Mouse (Mus musculus) CH12.LX (cell line): ENCODE measurements around the gene Hnf1a. TPM values are rescaled to one million over a fixed set of nuclear protein-coding genes. Genes with fewer than 3 reads are reported as not detected.

Experiments used
- DNase-seq: peaks from one replicate; pipeline ENCODE4 v3.0.0-alpha.2; 2013; ENCODE audit errors: extremely low read depth
- H3K27ac ChIP-seq: 2 replicates; pipeline ENCODE4 v1.5.1; 2012; ENCODE audit warnings: low read depth, mild to moderate bottlenecking, control low read depth, moderate library complexity; ENCODE audit not compliant: insufficient read depth
- H3K27me3 ChIP-seq: replicated peaks from 2 replicates; pipeline ENCODE3; 2012; ENCODE audit warnings: inconsistent platforms
- H3K36me3 ChIP-seq, 2 experiments: replicated peaks in 1 of 2; 2 replicates each; pipeline versions ENCODE3 to v1.6.1; 2012; ENCODE audit warnings: inconsistent platforms in 1 of 2, low read length in 1 of 2, mild to moderate bottlenecking in 1 of 2, mixed read lengths in 1 of 2, moderate library complexity in 1 of 2; ENCODE audit not compliant: control insufficient read depth in 1 of 2, insufficient read depth in 1 of 2
- H3K4me1 ChIP-seq, 2 experiments: 2 replicates each; pipeline ENCODE4 v1.6.1; 2012; ENCODE audit warnings: inconsistent platforms in 1 of 2, moderate library complexity in 1 of 2; ENCODE audit not compliant: insufficient read depth in 2 of 2, control insufficient read depth in 1 of 2
- H3K4me2 ChIP-seq: 2 replicates; pipeline ENCODE4 v1.6.1; 2012; ENCODE audit warnings: low read depth, mild to moderate bottlenecking, control low read depth; ENCODE audit not compliant: poor library complexity, insufficient read depth, severe bottlenecking
- H3K4me3 ChIP-seq, 3 experiments: fragments of 150-350 bp in 1 of 3; sonication (generic) in 1 of 3; replicated peaks in 1 of 3; 2 replicates each; pipeline versions ENCODE3 to v1.5.1; 2011 to 2012; ENCODE audit warnings: low read depth in 2 of 3, low read length in 2 of 3, mild to moderate bottlenecking in 2 of 3, moderate library complexity in 2 of 3, control low read depth in 1 of 3, improper control_type of control experiment in 1 of 3, inconsistent platforms in 1 of 3, mixed read lengths in 1 of 3; ENCODE audit not compliant: poor library complexity in 1 of 3
- H3K79me2 ChIP-seq: replicated peaks from 2 replicates; pipeline ENCODE4 v1.6.1; 2012; ENCODE audit warnings: mild to moderate bottlenecking, moderate library complexity; ENCODE audit not compliant: control insufficient read depth, poor library complexity, insufficient read depth, severe bottlenecking; ENCODE audit errors: extremely low read depth
- H3K9ac ChIP-seq: 2 replicates; pipeline ENCODE4 v1.6.1; 2012; ENCODE audit warnings: low read depth, mild to moderate bottlenecking, control low read depth, moderate library complexity; ENCODE audit not compliant: insufficient read depth
- H3K9me3 ChIP-seq: replicated peaks from 2 replicates; pipeline ENCODE3; 2012; ENCODE audit warnings: low read length, inconsistent platforms, mixed read lengths
- BHLHE40 ChIP-seq: IDR thresholded peaks from 2 replicates; pipeline ENCODE4 v1.6.1; 2011; ENCODE audit warnings: mild to moderate bottlenecking, low read depth, low read length, improper control_type of control experiment
- CHD2 ChIP-seq: IDR thresholded peaks from 2 replicates; pipeline ENCODE4 v1.6.1; 2011; ENCODE audit warnings: low read length, improper control_type of control experiment
- CTCF ChIP-seq, 2 experiments: IDR thresholded peaks in 1 of 2; conservative IDR thresholded peaks in 1 of 2; 2 replicates each; pipeline ENCODE4 v1.5.1; 2011 to 2012; ENCODE audit warnings: low read depth in 2 of 2, low read length in 2 of 2, improper control_type of control experiment in 1 of 2, inconsistent platforms in 1 of 2, mild to moderate bottlenecking in 1 of 2, moderate library complexity in 1 of 2
- EP300 ChIP-seq: IDR thresholded peaks from 2 replicates; pipeline ENCODE4 v1.6.1; 2011; ENCODE audit warnings: low read length, improper control_type of control experiment
- GABPA ChIP-seq: IDR thresholded peaks from 2 replicates; pipeline ENCODE4 v1.6.1; 2012; ENCODE audit warnings: low read depth, low read length, improper control_type of control experiment, inconsistent platforms; ENCODE audit not compliant: insufficient replicate concordance
- IRF4 ChIP-seq: IDR thresholded peaks from 2 replicates; pipeline ENCODE4 v1.6.1; 2014; ENCODE audit warnings: low read depth, mild to moderate bottlenecking, inconsistent platforms, low read length, improper control_type of control experiment
- MAFK ChIP-seq: IDR thresholded peaks from 2 replicates; pipeline ENCODE4 v1.6.1; 2011; ENCODE audit warnings: low read length, improper control_type of control experiment; ENCODE audit not compliant: insufficient replicate concordance
- MEF2A ChIP-seq: IDR thresholded peaks from 2 replicates; pipeline ENCODE4 v1.6.1; 2014; ENCODE audit warnings: low read depth, mild to moderate bottlenecking, inconsistent platforms, low read length, improper control_type of control experiment, borderline replicate concordance
- NELFE ChIP-seq: IDR thresholded peaks from 2 replicates; pipeline ENCODE4 v1.6.1; 2011; ENCODE audit warnings: low read depth, low read length, improper control_type of control experiment
- NRF1 ChIP-seq: IDR thresholded peaks from 2 replicates; pipeline ENCODE4 v1.6.1; 2014; ENCODE audit warnings: low read depth, mild to moderate bottlenecking, inconsistent platforms, low read length, improper control_type of control experiment, moderate library complexity
- PAX5 ChIP-seq: IDR thresholded peaks from 2 replicates; pipeline ENCODE4 v1.6.1; 2012; ENCODE audit warnings: low read length, inconsistent platforms, mixed read lengths
- POLR2A ChIP-seq: IDR thresholded peaks from 2 replicates; pipeline ENCODE4 v1.6.1; 2011; ENCODE audit warnings: low read depth, mild to moderate bottlenecking, improper control_type of control experiment, low read length
- POLR2AphosphoS2 ChIP-seq: IDR thresholded peaks from 2 replicates; pipeline ENCODE4 v1.6.1; 2011; ENCODE audit warnings: low read depth, low read length, improper control_type of control experiment
- RAD21 ChIP-seq: IDR thresholded peaks from 2 replicates; pipeline ENCODE4 v1.6.1; 2011; ENCODE audit warnings: low read depth, mild to moderate bottlenecking, low read length, improper control_type of control experiment, moderate library complexity
- RCOR1 ChIP-seq: conservative IDR thresholded peaks from 2 replicates; pipeline ENCODE4 v1.6.1; 2012; ENCODE audit warnings: low read depth, mild to moderate bottlenecking, inconsistent platforms, low read length, improper control_type of control experiment
- TCF12 ChIP-seq: IDR thresholded peaks from 2 replicates; pipeline ENCODE4 v1.6.1; 2014; ENCODE audit warnings: low read depth, mild to moderate bottlenecking, inconsistent platforms, low read length, improper control_type of control experiment
- USF1 ChIP-seq: IDR thresholded peaks from 2 replicates; pipeline ENCODE4 v1.6.1; 2014; ENCODE audit warnings: low read depth, mild to moderate bottlenecking, inconsistent platforms, low read length, improper control_type of control experiment
- ZC3H11A ChIP-seq: IDR thresholded peaks from 2 replicates; pipeline ENCODE4 v1.6.1; 2012; ENCODE audit warnings: low read depth, mild to moderate bottlenecking, inconsistent platforms, low read length, improper control_type of control experiment
- ZNF384 ChIP-seq: IDR thresholded peaks from 2 replicates; pipeline ENCODE4 v1.6.1; 2012; ENCODE audit warnings: low read depth, low read length, improper control_type of control experiment, inconsistent platforms
- dilution Hi-C: fragments of 300-500 bp; cut with MboI; formaldehyde crosslinking; loops from 2 replicates; pipeline ENCODE4 v1.14.3; 2020; ENCODE audit warnings: low sequenced_read_pairs; ENCODE audit not compliant: extremely low pct_unique_long_range_greater_than_20kb, extremely low pct_ligation_motif_present
- in situ Hi-C: fragments of 300-500 bp; cut with MboI; formaldehyde crosslinking; loops from 3 replicates; pipeline ENCODE4 v1.14.3; 2019; ENCODE audit warnings: low sequenced_read_pairs, low pct_ligation_motif_present, low pct_unique_long_range_greater_than_20kb, mixed read lengths
- polyA plus RNA-seq: library from polyadenylated mRNA; unstranded; fragments of >175 nt; gene quantifications from 2 replicates; pipeline ENCODE4 v1.2.1, GENCODE M21; 2012; ENCODE audit warnings: low read depth; ENCODE audit not compliant: insufficient read length
- total RNA-seq, 2 experiments: library from RNA; depleted of rRNA; stranded (reverse); fragments of 300-350 nt in 1 of 2; fragments of >200 nt in 1 of 2; gene quantifications; 2 replicates each; pipeline ENCODE4 v1.2.3; 2012 to 2014

The Hnf1a gene
- total and polyA plus RNA-seq, 3 experiments = not detected

DNA sequence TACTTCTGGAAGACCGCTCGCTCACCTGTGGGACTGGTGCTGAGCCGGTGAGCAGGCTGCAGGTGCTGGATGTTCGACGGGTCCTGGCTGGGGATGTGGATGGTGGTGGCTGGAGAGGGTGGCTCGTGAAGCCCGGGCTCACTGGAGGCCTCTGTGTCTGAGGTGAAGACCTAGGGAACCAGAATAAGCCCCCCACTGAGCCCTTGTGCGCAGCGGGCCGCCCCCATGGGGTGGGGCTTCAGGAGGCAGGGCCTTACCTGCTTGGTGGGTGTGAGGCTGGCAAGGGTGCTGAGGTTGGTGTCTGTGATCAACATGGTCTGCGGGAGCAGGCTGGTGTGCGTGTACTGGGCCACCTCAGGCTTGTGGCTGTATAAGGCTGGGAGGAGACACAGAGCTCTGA, 20.2 kb downstream of the Hnf1a start:
- dilution Hi-C loops = no loop called here
- Histone ChIP-seq H3K36me3 (peaks cover 43 to 62% of the 10 kb centered on the region in 2 experiments), H3K27me3 (no peaks in the 10 kb centered on the region), H3K79me2 (no peaks in the 10 kb centered on the region), H3K4me3 (no peak overlapping the region), H3K27ac (no peak overlapping the region), H3K4me1 (peaks cover 2 to 18% of the 10 kb centered on the region in 2 experiments; a peak in 3 of 4 replicates), H3K4me2 (no peak overlapping the region), H3K9me3 (no peaks in the 10 kb centered on the region), H3K9ac (no peak overlapping the region)
- DNase-seq = no peak
- no peak for TF ChIP-seq MEF2A
- TF ChIP-seq MAFK = no peak
- no peak for TF ChIP-seq ZC3H11A
- no peak for TF ChIP-seq ZNF384
- TF ChIP-seq GABPA = no peak
- TF ChIP-seq RCOR1 = no peak
- TF ChIP-seq POLR2AphosphoS2 = no peak
- TF ChIP-seq NRF1 = no peak
- no peak for TF ChIP-seq TCF12
- no peak for TF ChIP-seq CTCF (conservative IDR thresholded peaks at IDR 0.05 in 1 of 2, IDR thresholded peaks at IDR 0.05 in 1 of 2; ENCODE audit: low read depth in 2 of 2, low read length in 2 of 2)
- no peak for TF ChIP-seq EP300
- TF ChIP-seq IRF4 = no peak
- TF ChIP-seq CHD2 = no peak
- in situ Hi-C loops = no loop called here

DNA sequence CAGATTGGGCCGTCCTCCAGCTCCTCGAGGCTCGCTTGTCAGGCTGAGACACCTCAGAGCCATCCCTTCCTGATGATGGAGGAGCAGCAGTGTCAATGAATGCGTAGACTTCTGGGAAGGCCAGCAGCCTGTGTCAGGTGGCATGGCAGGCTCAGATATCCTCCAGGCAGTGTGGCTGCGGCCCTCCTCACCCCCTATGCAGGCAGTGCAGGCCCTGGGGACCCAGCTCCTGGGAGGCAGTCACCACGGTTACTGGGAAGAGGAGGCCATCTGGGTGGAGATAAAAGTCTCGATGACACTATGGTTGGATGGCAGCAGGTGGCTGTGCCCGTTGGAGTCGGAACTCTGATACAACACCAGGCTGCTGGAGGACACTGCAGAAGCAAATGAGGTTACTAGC, 21.1 kb downstream of the Hnf1a start:
- TF ChIP-seq MEF2A (no peak), USF1 (no peak), ZNF384 (no peak), RAD21 (no peak), NELFE (no peak), BHLHE40 (no peak), CTCF (conservative IDR thresholded peaks at IDR 0.05 in 1 of 2, IDR thresholded peaks at IDR 0.05 in 1 of 2; ENCODE audit: low read depth in 2 of 2, low read length in 2 of 2) (no peak), CHD2 (no peak), MAFK (no peak), PAX5 (no peak), POLR2A (no peak)
- TF ChIP-seq, all 38 proteins: peak for 0
- peaks cover 5 to 26% of the 10 kb centered on the region in 2 experiments; a peak in 3 of 4 replicates for H3K4me1 ChIP-seq
- no peaks in the 10 kb centered on the region for H3K79me2 ChIP-seq
- no peaks in the 10 kb centered on the region for H3K27me3 ChIP-seq
- H3K27ac ChIP-seq = no peak overlapping the region
- DNase-seq = no peak
- H3K4me3 ChIP-seq = no peak overlapping the region
- no peaks in the 10 kb centered on the region for H3K9me3 ChIP-seq
- dilution Hi-C loops (no loop called here), in situ Hi-C loops (no loop called here)
- H3K9ac ChIP-seq = no peak overlapping the region
- H3K4me2 ChIP-seq = no peak overlapping the region
- H3K36me3 ChIP-seq = peaks cover 44 to 67% of the 10 kb centered on the region in 2 experiments
